Mouse (Mus musculus) olfactory bulb, adult 2 months (tissue): ENCODE data around the gene Zbtb9.

Experiments used
- CTCF ChIP-seq: fragments of 200-500 bp; IDR thresholded peaks from 2 replicates; pipeline ENCODE4 v1.5.1; 2012; ENCODE audit warnings: low read depth, mild to moderate bottlenecking, low read length, moderate library complexity; ENCODE audit not compliant: insufficient read depth
- POLR2A ChIP-seq: fragments of 200-500 bp; IDR thresholded peaks from 2 replicates; pipeline ENCODE4 v1.6.1; 2012; ENCODE audit warnings: mild to moderate bottlenecking, low read depth, low read length, moderate library complexity; ENCODE audit not compliant: insufficient read depth

DNA sequence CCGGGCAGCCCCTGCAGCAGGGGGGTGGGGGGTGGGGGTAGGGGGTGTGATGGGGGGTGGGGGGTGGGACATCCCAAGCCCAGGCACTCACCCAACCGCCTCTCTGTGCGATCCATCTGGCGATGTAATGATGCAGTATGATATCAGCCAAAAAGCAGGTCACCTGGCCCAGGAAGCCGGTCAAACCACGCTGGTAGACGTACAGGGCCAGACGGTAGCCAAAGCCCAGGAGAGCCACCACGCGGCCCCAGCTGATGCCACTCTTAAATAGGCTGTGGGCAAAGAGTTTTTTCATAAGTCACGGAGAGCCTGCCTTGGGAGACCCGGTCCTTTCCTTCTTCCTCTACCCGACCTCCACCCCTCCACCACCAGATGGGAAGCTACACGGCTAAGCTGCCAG is 48.1 kb downstream of the Zbtb9 start:
- TF ChIP-seq CTCF (no peak), POLR2A (no peak)
